Mouse (Mus musculus) left cerebral cortex, postnatal 14 days (tissue): ENCODE measurements at regions not wholly inside any gene's neighbourhood (a gene's known extent, or its start where the extent isn't known, plus 50 kb on each side); places are given as distances from the start of the nearest gene placed in this dataset.

Experiments
- DNase-seq, 2 experiments: peaks; one replicate each; pipeline ENCODE4 v3.0.0; 2021 to 2022; ENCODE audit warnings: low spot score in 2 of 2, mixed read lengths in 1 of 2
- intact Hi-C: fragments of 180-260 bp; cut with DNase I; formaldehyde crosslinking; loops from one replicate; pipeline ENCODE4 v1.15.1; 2025

- DNase-seq: peak; percentile 13 to 15
- intact Hi-C loops: no loop called here
Measured at GRCm38 (mm10) chr1:34379354-34379753, 60.1 kb downstream of the Ccdc115 start.

GRCm38 (mm10) chr1:34377836-34378235 lies 61.6 kb downstream of the Ccdc115 start:
- DNase-seq: no peak
- intact Hi-C loops: no loop called here

GRCm38 (mm10) chr1:34375440-34375839 lies 64.0 kb downstream of the Ccdc115 start:
- intact Hi-C loops: no loop called here

GRCm38 (mm10) chr1:34371681-34372080 lies 67.8 kb downstream of the Ccdc115 start:
- intact Hi-C loops: no loop called here
- DNase-seq: no peak

More at GRCm38 (mm10) chr1:34375440-34375839, 64.0 kb downstream of the Ccdc115 start:
- DNase-seq: no peak
